Mouse (Mus musculus) myocyte (in vitro differentiated cells): ENCODE results near the gene Pold2.
A peak's percentile ranks its signal among the peaks of the same experiment; 100 is the strongest.

ENCODE experiments used
- E2F4 ChIP-seq: IDR thresholded peaks from one replicate; pipeline ENCODE4 v1.6.1; 2011; ENCODE audit warnings: mild to moderate bottlenecking, control low read depth, moderate library complexity; ENCODE audit not compliant: insufficient read depth
- MAX ChIP-seq: IDR thresholded peaks from one replicate; pipeline ENCODE4 v1.6.1; 2011; ENCODE audit warnings: low read depth, mild to moderate bottlenecking, control low read depth
- MYOD1 ChIP-seq, 3 experiments: IDR thresholded peaks; one replicate each; pipeline ENCODE4 v1.6.1; 2011; ENCODE audit warnings: control low read depth in 2 of 3, low read depth in 2 of 3, mild to moderate bottlenecking in 2 of 3, moderate library complexity in 1 of 3; ENCODE audit not compliant: insufficient read length in 2 of 3, control insufficient read depth in 1 of 3
- MYOG ChIP-seq, 3 experiments: IDR thresholded peaks; one replicate each; pipeline ENCODE4 v1.6.1; 2011; ENCODE audit warnings: control low read depth in 2 of 3, low read depth in 2 of 3, mild to moderate bottlenecking in 2 of 3; ENCODE audit not compliant: insufficient read length in 2 of 3, control insufficient read depth in 1 of 3, insufficient read depth in 1 of 3
- POLR2A ChIP-seq: IDR thresholded peaks from one replicate; pipeline ENCODE4 v1.6.1; 2011; ENCODE audit warnings: low read depth, mild to moderate bottlenecking, control low read depth, moderate library complexity; ENCODE audit not compliant: insufficient read length
- POLR2AphosphoS2 ChIP-seq: IDR thresholded peaks from one replicate; pipeline ENCODE4 v1.6.1; 2011; ENCODE audit warnings: low read depth, control low read depth; ENCODE audit not compliant: insufficient read length
- REST ChIP-seq: IDR thresholded peaks from one replicate; pipeline ENCODE4 v1.6.1; 2011; ENCODE audit warnings: mild to moderate bottlenecking, control low read depth, moderate library complexity; ENCODE audit not compliant: insufficient read depth, insufficient read length
- SRF ChIP-seq: IDR thresholded peaks from one replicate; pipeline ENCODE4 v1.6.1; 2011; ENCODE audit warnings: low read depth; ENCODE audit not compliant: control insufficient read depth, insufficient read length
- TCF12 ChIP-seq: IDR thresholded peaks from one replicate; pipeline ENCODE4 v1.6.1; 2011; ENCODE audit warnings: mild to moderate bottlenecking, control low read depth; ENCODE audit not compliant: poor library complexity, insufficient read depth, severe bottlenecking
- USF1 ChIP-seq: IDR thresholded peaks from one replicate; pipeline ENCODE4 v1.6.1; 2011; ENCODE audit warnings: low read depth, mild to moderate bottlenecking, control low read depth, moderate library complexity

DNA sequence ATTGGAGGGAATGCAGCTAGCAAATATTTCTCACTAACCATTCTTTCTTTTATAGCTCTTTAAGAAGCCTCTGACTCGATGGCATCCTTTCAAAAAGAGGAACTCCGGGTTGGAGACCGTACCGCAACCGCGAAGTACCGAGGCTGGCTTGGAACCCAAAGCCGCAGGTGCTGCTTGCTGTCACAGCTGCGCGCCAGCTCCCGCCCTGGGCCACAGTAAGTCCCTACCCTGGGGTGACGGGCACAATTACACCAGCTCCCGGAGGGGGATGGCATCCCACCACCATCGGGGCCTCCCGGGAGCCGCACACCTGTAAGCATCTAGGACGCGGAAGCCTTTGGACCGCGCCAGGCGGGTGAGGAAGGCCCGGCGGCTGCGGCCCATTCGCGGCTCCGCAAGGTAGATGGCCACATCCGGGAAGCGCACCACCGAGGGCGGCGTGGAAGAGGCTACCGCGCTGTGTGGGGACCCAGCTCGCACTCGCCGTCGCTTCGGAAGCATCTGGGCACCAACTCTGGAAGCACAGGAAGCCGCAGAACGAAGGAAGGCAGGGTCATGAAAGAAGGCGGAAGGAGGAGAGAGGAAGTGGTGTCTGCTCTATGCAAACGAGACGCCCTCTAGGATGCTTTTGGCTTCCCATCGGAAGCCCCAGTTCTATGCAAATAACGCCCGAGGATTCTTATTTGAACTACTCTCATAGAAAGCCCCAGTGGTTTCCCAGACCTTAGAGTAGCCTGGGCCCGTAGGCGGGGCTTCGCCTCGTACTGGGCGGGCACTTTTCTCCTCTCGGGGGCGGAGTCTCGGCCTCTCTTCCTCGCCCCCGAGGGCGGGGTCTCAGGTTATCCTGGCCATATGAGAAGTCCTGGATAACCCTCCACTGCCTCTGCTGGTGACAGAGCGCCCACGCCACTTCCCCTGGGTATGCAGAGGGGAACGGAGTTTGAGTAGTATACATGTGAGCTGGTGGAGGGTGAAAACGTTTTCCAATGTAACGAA lies 40.5 kb downstream of the Pold2 start, which contains the start of gene Polm:
- TF ChIP-seq MAX, result no peak
- peak; percentile 75 for TF ChIP-seq POLR2A
- no peak for TF ChIP-seq USF1
- no peak for TF ChIP-seq E2F4
- TF ChIP-seq TCF12, result no peak
- TF ChIP-seq POLR2AphosphoS2, result peak; percentile 33
- no peak for TF ChIP-seq REST
- peak; percentile 8 to 82 (median 74) for TF ChIP-seq MYOG (IDR thresholded peaks at IDR 0.05; ENCODE audit: control insufficient read depth in 1 of 3, insufficient read depth in 1 of 3, insufficient read length in 2 of 3, low read depth in 2 of 3)
- no peak for TF ChIP-seq SRF
- TF ChIP-seq MYOD1 (IDR thresholded peaks at IDR 0.05; ENCODE audit: control insufficient read depth in 1 of 3, insufficient read length in 2 of 3, low read depth in 2 of 3), result peak in 2 of 3 experiments; percentile 72
